Mouse (Mus musculus) liver, embryonic 14 days (tissue): Measurements from ENCODE around the gene Stk17b. TPM values are rescaled to one million over a fixed set of nuclear protein-coding genes. Genes with fewer than 3 reads are reported as not detected.

Source experiments
- polyA plus RNA-seq: library from polyadenylated mRNA; depleted of rRNA; stranded (reverse); fragments of >200 nt; gene quantifications from 2 replicates; pipeline ENCODE4 v1.2.3, GENCODE M21; 2012; rRNA removed

The Stk17b gene
- 6.8 and 8.2 TPM in 2 replicates for polyA plus RNA-seq

DNA sequence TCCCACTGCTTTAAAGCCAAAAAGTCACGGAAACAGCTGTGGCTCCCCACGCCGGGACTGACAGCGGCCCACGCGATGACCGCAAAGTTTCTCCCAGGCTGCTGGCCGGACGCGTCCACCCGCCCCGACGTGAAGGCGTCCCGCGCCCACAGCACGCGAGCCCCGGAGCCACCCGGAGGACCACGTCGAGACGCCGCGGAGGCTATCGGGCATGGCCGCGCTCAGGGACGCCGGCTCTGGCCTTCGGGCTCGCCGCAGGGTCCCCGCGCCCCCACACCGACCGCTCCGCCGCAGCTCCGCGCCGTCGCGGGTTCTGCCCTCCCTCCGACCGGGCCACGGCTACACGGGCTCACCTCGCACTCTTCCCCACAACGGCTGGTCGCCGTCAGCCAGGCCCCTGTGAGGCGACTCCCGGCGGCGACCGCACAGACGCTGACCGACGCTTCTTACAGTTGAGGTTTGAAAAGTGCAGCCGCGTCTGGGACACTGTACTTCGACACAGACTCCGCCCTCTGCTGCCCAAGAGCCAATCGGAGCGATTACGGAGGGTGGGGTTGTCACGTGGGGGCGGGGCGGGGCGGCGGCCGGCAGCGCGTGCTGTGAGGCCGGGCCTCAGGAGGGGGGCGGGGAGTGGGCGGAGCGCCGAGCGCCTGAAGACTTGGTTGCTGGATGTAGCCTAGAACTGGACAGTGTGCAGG, at the start of gene Stk17b:
Gene Stk17b, minus strand, starts transcription at position 504 of the 698 bp plus-strand sequence.

DNA sequence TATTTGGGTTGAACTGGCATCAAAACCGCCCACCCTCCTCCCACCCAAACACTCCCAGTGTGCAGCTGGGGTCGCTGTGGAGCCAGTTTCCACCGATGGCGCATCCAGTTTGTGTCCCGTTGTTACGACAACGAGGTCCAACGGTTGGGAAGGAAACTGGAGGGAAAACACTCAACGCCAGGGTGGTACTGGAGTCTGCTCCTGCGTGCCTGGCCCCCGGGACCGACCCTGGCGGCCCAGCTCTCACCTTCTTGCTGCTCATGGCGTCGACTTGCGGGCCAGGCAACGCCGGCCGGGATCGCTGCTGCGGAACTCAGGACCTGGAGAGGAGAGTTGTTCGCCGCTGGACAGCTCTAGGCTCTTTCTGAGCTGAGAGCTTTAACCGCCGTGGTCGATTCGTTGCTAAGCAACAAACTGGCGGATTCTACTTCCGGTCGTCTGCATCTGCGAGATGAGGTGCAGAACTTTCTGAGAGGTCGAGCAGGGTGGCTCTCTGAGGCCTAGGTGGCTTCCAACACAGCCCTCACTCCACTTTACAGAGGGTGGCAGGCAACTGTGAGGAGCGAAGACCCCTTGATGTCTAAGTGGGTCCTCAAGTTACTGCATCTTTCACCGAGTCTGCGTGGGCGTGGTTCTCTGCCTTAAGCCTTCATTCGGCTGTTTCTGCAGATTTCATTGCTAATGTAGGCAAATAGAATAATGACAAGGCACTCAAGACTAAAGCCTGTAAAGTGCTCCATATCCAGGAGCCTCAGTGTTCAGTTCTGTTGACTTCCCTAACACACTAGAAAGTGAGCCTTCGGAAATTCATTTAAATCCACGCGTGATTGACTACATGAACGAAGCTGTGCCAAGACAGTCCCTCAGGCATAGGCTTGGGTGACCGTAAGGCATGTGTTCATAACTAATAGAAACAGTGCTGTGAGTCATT, 78.3 kb downstream of the Stk17b start, which contains the start of gene Dnah7a:
Gene Dnah7a, minus strand, starts transcription at position 354 of the 931 bp plus-strand sequence.

Other genes starting within 250 kb of the Stk17b start
- not detected in 2 replicates for gene Dnah7a, start 78.4 kb downstream of the Stk17b start, polyA plus RNA-seq